Mouse (Mus musculus): ENCODE data around the gene Zfp365. TPM values are rescaled to one million over a fixed set of nuclear protein-coding genes. Genes with fewer than 3 reads are reported as not detected.

Zfp365 gene
- polyA plus RNA-seq, 1 experiment = 5.1 TPM

GRCm38 (mm10) chr10:67893226-67893625 lies 19.2 kb downstream of the Zfp365 start:
- H3K4me1 ChIP-seq (ENCODE audit: control insufficient read depth, insufficient read depth, low read length) = no peaks in the 10 kb centered on the region
- TF ChIP-seq CTCF (IDR thresholded peaks at IDR 0.05; ENCODE audit: insufficient read depth, low read length) (no peak), POLR2A (IDR thresholded peaks at IDR 0.05; ENCODE audit: borderline replicate concordance, extremely low read depth, low read depth, low read length) (no peak)
- H3K4me3 ChIP-seq (replicated peaks; ENCODE audit: extremely low read depth, low read depth, low read length) = no peak overlapping the region
- DNase-seq = no peak
- WGBS = 89% methylated on average over 10 of the region's 10 CpGs

- Histone ChIP-seq H3K4me3 (replicated peaks; ENCODE audit: extremely low read depth, low read depth, low read length) (no peak overlapping the region), H3K4me1 (ENCODE audit: control insufficient read depth, insufficient read depth, low read length) (no peaks in the 10 kb centered on the region)
- TF ChIP-seq CTCF (IDR thresholded peaks at IDR 0.05; ENCODE audit: insufficient read depth, low read length) (no peak), POLR2A (IDR thresholded peaks at IDR 0.05; ENCODE audit: borderline replicate concordance, extremely low read depth, low read depth, low read length) (no peak)
- WGBS = 69% methylated on average over 6 of the region's 6 CpGs
- DNase-seq = no peak
Measured at GRCm38 (mm10) chr10:67891126-67891525, 21.3 kb downstream of the Zfp365 start.

GRCm38 (mm10) chr10:67887971-67888370 lies 24.5 kb downstream of the Zfp365 start:
- DNase-seq = no peak
- TF ChIP-seq POLR2A (IDR thresholded peaks at IDR 0.05; ENCODE audit: borderline replicate concordance, extremely low read depth, low read depth, low read length) (no peak), CTCF (IDR thresholded peaks at IDR 0.05; ENCODE audit: insufficient read depth, low read length) (no peak)
- WGBS = 86% methylated on average over 10 of the region's 10 CpGs

GRCm38 (mm10) chr10:67880692-67881091 lies 31.8 kb downstream of the Zfp365 start:
- no peak for DNase-seq
- H3K4me3 ChIP-seq (replicated peaks; ENCODE audit: extremely low read depth, low read depth, low read length) = no peak overlapping the region
- TF ChIP-seq POLR2A (IDR thresholded peaks at IDR 0.05; ENCODE audit: borderline replicate concordance, extremely low read depth, low read depth, low read length) (no peak), CTCF (IDR thresholded peaks at IDR 0.05; ENCODE audit: insufficient read depth, low read length) (no peak)
- WGBS = 72% methylated on average over 4 of the region's 4 CpGs
- no peaks in the 10 kb centered on the region for H3K4me1 ChIP-seq (ENCODE audit: control insufficient read depth, insufficient read depth, low read length)

More at GRCm38 (mm10) chr10:67887971-67888370, 24.5 kb downstream of the Zfp365 start:
- Histone ChIP-seq H3K4me3 (replicated peaks; ENCODE audit: extremely low read depth, low read depth, low read length) (no peak overlapping the region), H3K4me1 (ENCODE audit: control insufficient read depth, insufficient read depth, low read length) (no peaks in the 10 kb centered on the region)

- 12% methylated on average over 2 of the region's 2 CpGs for WGBS
- DNase-seq = peak; percentile 69
- TF ChIP-seq CTCF (IDR thresholded peaks at IDR 0.05; ENCODE audit: insufficient read depth, low read length) = peak; percentile 97
- TF ChIP-seq POLR2A (IDR thresholded peaks at IDR 0.05; ENCODE audit: borderline replicate concordance, extremely low read depth, low read depth, low read length) = no peak
- Histone ChIP-seq H3K4me1 (ENCODE audit: control insufficient read depth, insufficient read depth, low read length) (no peaks in the 10 kb centered on the region), H3K4me3 (replicated peaks; ENCODE audit: extremely low read depth, low read depth, low read length) (no peak overlapping the region)
Measured at GRCm38 (mm10) chr10:67871811-67872210, 40.7 kb downstream of the Zfp365 start.

GRCm38 (mm10) chr10:67868234-67868633 lies 44.2 kb downstream of the Zfp365 start:
- no peak for DNase-seq
- Histone ChIP-seq H3K4me3 (replicated peaks; ENCODE audit: extremely low read depth, low read depth, low read length) (no peak overlapping the region), H3K4me1 (ENCODE audit: control insufficient read depth, insufficient read depth, low read length) (no peaks in the 10 kb centered on the region)
- TF ChIP-seq POLR2A (IDR thresholded peaks at IDR 0.05; ENCODE audit: borderline replicate concordance, extremely low read depth, low read depth, low read length) = no peak
- 67% methylated on average over 3 of the region's 3 CpGs for WGBS

DNA sequence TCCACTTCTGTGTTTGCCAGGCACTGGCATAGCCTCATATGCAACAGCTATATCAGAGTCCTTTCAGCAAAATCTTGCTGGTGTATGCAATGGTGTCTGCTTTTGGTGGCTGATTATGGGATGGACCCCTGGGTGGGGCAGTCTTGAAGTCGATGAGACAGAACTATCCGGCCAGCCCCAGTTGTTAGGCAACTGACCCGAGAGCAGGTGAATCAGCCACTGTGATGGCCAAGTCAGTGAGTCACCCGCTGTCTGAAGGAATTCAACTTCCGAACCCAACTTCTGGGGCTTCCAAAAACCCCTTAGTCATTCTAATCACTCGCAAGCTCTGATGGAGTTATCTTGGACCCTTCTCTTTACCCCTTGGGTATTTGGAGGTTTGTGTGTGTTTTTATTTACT lies 46.6 kb downstream of the Zfp365 start:
- DNase-seq = no peak
- TF ChIP-seq POLR2A (IDR thresholded peaks at IDR 0.05; ENCODE audit: borderline replicate concordance, extremely low read depth, low read depth, low read length) (no peak), CTCF (IDR thresholded peaks at IDR 0.05; ENCODE audit: insufficient read depth, low read length) (no peak)
- WGBS = 88% methylated on average over 6 of the region's 6 CpGs
- Histone ChIP-seq H3K4me3 (replicated peaks; ENCODE audit: extremely low read depth, low read depth, low read length) (no peak overlapping the region), H3K4me1 (ENCODE audit: control insufficient read depth, insufficient read depth, low read length) (no peaks in the 10 kb centered on the region)

- DNase-seq = no peak
- Histone ChIP-seq H3K4me3 (replicated peaks; ENCODE audit: extremely low read depth, low read depth, low read length) (no peak overlapping the region), H3K4me1 (ENCODE audit: control insufficient read depth, insufficient read depth, low read length) (no peaks in the 10 kb centered on the region)
- TF ChIP-seq POLR2A (IDR thresholded peaks at IDR 0.05; ENCODE audit: borderline replicate concordance, extremely low read depth, low read depth, low read length) = no peak
- TF ChIP-seq CTCF (IDR thresholded peaks at IDR 0.05; ENCODE audit: insufficient read depth, low read length) = no peak
- 68% methylated on average over 3 of the region's 3 CpGs for WGBS
Measured at GRCm38 (mm10) chr10:67865063-67865462, 47.4 kb downstream of the Zfp365 start.

DNA sequence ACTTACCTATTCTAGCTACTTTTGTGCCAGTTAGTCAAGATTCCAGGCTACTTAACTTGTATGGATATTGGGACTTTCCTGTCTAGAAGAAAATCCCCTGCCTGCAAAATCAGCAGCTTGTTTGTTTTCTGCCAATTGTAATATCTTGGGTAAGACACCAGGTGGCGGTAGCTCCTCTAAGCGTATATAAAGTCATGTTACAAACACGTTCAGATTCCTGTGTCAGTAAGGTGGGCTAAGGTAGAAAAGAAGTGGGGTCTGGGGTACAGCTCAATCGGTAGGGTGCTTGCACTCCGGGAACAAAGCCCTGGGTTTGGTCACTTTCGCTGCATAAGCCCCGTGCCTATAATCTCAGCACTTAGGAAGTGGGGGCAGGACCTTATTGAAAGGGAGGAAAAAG lies 50.1 kb downstream of the Zfp365 start:
- TF ChIP-seq POLR2A (IDR thresholded peaks at IDR 0.05; ENCODE audit: borderline replicate concordance, extremely low read depth, low read depth, low read length) (no peak), CTCF (IDR thresholded peaks at IDR 0.05; ENCODE audit: insufficient read depth, low read length) (peak; percentile 21; the same call in 1 of the 2 replicates)
- H3K4me3 ChIP-seq (replicated peaks; ENCODE audit: extremely low read depth, low read depth, low read length) = no peak overlapping the region
- DNase-seq = peak; percentile 25
- WGBS = 12% methylated on average over 7 of the region's 7 CpGs
- H3K4me1 ChIP-seq (ENCODE audit: control insufficient read depth, insufficient read depth, low read length) = no peaks in the 10 kb centered on the region

DNA sequence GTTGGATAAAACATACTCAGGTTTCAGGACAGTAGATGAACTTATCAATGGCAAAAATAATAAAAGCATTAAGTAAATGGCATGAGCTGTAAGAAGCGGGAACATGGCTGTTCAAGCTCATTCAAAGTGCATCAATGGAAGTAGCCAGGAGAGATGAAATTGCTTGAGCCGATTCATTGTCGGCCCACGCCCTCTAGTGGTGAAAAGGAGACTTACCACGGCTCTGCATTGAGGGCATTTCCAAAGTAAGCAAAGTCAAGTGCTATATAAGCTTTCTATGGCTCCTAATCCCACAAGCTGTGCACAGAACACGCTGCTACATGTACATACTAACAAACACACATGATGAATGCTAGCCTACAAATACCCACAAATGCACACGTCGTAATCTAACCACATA lies 53.6 kb downstream of the Zfp365 start:
- Histone ChIP-seq H3K4me3 (replicated peaks; ENCODE audit: extremely low read depth, low read depth, low read length) (no peak overlapping the region), H3K4me1 (ENCODE audit: control insufficient read depth, insufficient read depth, low read length) (no peaks in the 10 kb centered on the region)
- WGBS = 13% methylated on average over 8 of the region's 8 CpGs
- DNase-seq = peak; percentile 65
- no peak for TF ChIP-seq POLR2A (IDR thresholded peaks at IDR 0.05; ENCODE audit: borderline replicate concordance, extremely low read depth, low read depth, low read length)
- TF ChIP-seq CTCF (IDR thresholded peaks at IDR 0.05; ENCODE audit: insufficient read depth, low read length) = peak; percentile 81

Measured in lung, adult 2 months (tissue).